Mouse (Mus musculus) heart, embryonic 15.5 days (tissue): ENCODE measurements at regions not wholly inside any gene's neighbourhood (a gene's known extent, or its start where the extent isn't known, plus 50 kb on each side); places are given as distances from the start of the nearest gene placed in this dataset.

Experiments used
- ATAC-seq: fragments of 200-750 bp; cut with Nextera tagmentation; replicated peaks from 2 replicates; pipeline ENCODE4 v1.8.0; 2017; ENCODE audit warnings: low read depth, moderate TSS enrichment; ENCODE audit not compliant: insufficient number of reproducible peaks, insufficient read depth, low FRiP score
- H3K27ac ChIP-seq: fragments of 300-500 bp; sonication (generic); 2 replicates; pipeline ENCODE4 v1.5.1; 2015; ENCODE audit warnings: mild to moderate bottlenecking, inconsistent platforms
- H3K27me3 ChIP-seq: fragments of 300-500 bp; sonication (generic); 2 replicates; pipeline ENCODE4 v1.6.1; 2015; ENCODE audit warnings: inconsistent platforms
- H3K36me3 ChIP-seq: fragments of 300-500 bp; sonication (generic); 2 replicates; pipeline ENCODE4 v1.6.1; 2015; ENCODE audit warnings: mild to moderate bottlenecking, inconsistent platforms
- H3K4me1 ChIP-seq: fragments of 300-500 bp; sonication (generic); replicated peaks from 2 replicates; pipeline ENCODE4 v1.6.1; 2015; ENCODE audit warnings: inconsistent platforms
- H3K4me2 ChIP-seq: fragments of 300-500 bp; sonication (generic); 2 replicates; pipeline ENCODE4 v1.6.1; 2015; ENCODE audit warnings: inconsistent platforms, mild to moderate bottlenecking, moderate library complexity
- H3K4me3 ChIP-seq: fragments of 300-500 bp; sonication (generic); 2 replicates; pipeline ENCODE4 v1.5.1; 2015; ENCODE audit warnings: mild to moderate bottlenecking, inconsistent platforms
- H3K9ac ChIP-seq: fragments of 300-500 bp; sonication (generic); 2 replicates; pipeline ENCODE4 v1.6.1; 2015; ENCODE audit warnings: mild to moderate bottlenecking, inconsistent platforms
- H3K9me3 ChIP-seq: fragments of 300-500 bp; sonication (generic); replicated peaks from 2 replicates; pipeline ENCODE4 v1.6.1; 2016; ENCODE audit warnings: inconsistent platforms
- WGBS: fragments of 180-500 bp; shearing (Covaris S2); methylation state at CpG from one replicate; pipeline ENCODE4 v1.1.7; 2015; ENCODE audit warnings: mixed read lengths; 5-methylcytosine and 5-hydroxymethylcytosine counted together

GRCm38 (mm10) chr4:8291528-8292492 is 53.0 kb upstream of the Car8 start:
- no peaks in the 10 kb centered on the region for H3K9me3 ChIP-seq
- no peak overlapping the region for H3K9ac ChIP-seq
- no peaks in the 10 kb centered on the region for H3K27me3 ChIP-seq
- H3K27ac ChIP-seq, result no peak overlapping the region
- ATAC-seq, result no peak
- H3K36me3 ChIP-seq, result no peaks in the 10 kb centered on the region
- WGBS, result 63% methylated on average over 11 of the region's 11 CpGs
- H3K4me3 ChIP-seq, result no peak overlapping the region
- H3K4me1 ChIP-seq, result no peaks in the 10 kb centered on the region
- H3K4me2 ChIP-seq, result no peak overlapping the region

GRCm38 (mm10) chr4:8289901-8290300 is 51.1 kb upstream of the Car8 start:
- Histone ChIP-seq H3K36me3 (no peaks in the 10 kb centered on the region), H3K4me1 (no peaks in the 10 kb centered on the region), H3K27me3 (no peaks in the 10 kb centered on the region), H3K9ac (no peak overlapping the region), H3K4me3 (no peak overlapping the region), H3K9me3 (no peaks in the 10 kb centered on the region), H3K4me2 (no peak overlapping the region), H3K27ac (no peak overlapping the region)
- 70% methylated on average over 5 of the region's 5 CpGs for WGBS
- ATAC-seq, result no peak
